9 mouse cellular contexts compared by ENCODE assay signal in genomic region chr6:99833323-99833722, GRCm38 (mm10).
DNase-seq lines count a peak whose midpoint lies in the region; ATAC-seq and TF ChIP-seq lines count a peak whose summit lies in the region.
"Had no signal": no experiment of that assay in that cellular context is flagged by ENCODE, and none has a peak within 500 bp of the region (broad histone marks: within the 10 kb centered on the region; RNA-seq: fewer than 3 reads in every experiment).

No protein-coding gene starts in this region.

- ATAC-seq in hindbrain, embryonic 15.5 days (ENCODE audit: low FRiP score, low read depth), result peak; percentile 80; the same call in 1 of the 2 replicates
- no peak for ATAC-seq in hindbrain, embryonic 11.5 days (ENCODE audit: low FRiP score)
- peak; percentile 72; the same call in 1 of the 2 replicates for ATAC-seq in embryonic facial prominence, embryonic 12.5 days (ENCODE audit: insufficient number of reproducible peaks, insufficient read depth, low FRiP score, low TSS enrichment)
- ATAC-seq in kidney, embryonic 16.5 days (ENCODE audit: low FRiP score, low TSS enrichment), result 0 out of 2 replicates have a peak, but pooled peaks have one; percentile 67
- ATAC-seq in midbrain, postnatal 0 days (ENCODE audit: low FRiP score), result no peak

- no peak overlapping the region for H3K9ac ChIP-seq in hindbrain, embryonic 15.5 days
- no peak overlapping the region for H3K9ac ChIP-seq in hindbrain, embryonic 11.5 days (ENCODE audit: low read depth, low read length)
- no peak overlapping the region for H3K9ac ChIP-seq in embryonic facial prominence, embryonic 12.5 days
- no peak overlapping the region for H3K9ac ChIP-seq in kidney, embryonic 16.5 days (replicated peaks; ENCODE audit: low read length)
- H3K9ac ChIP-seq in midbrain, postnatal 0 days (replicated peaks; ENCODE audit: low read length, poor library complexity, severe bottlenecking), result no peak overlapping the region

- H3K4me1 ChIP-seq in hindbrain, embryonic 15.5 days (replicated peaks), result peaks cover 4% of the 10 kb centered on the region
- H3K4me1 ChIP-seq in hindbrain, embryonic 11.5 days (replicated peaks; ENCODE audit: control insufficient read depth, insufficient read depth, low read length), result no peaks in the 10 kb centered on the region
- H3K4me1 ChIP-seq in embryonic facial prominence, embryonic 12.5 days, result peaks cover 9% of the 10 kb centered on the region
- no peaks in the 10 kb centered on the region for H3K4me1 ChIP-seq in kidney, embryonic 16.5 days (ENCODE audit: insufficient read depth, low read length)
- H3K4me1 ChIP-seq in midbrain, postnatal 0 days (ENCODE audit: insufficient read depth, low read length), result no peaks in the 10 kb centered on the region

- H3K9me3 ChIP-seq in hindbrain, embryonic 15.5 days, result no peaks in the 10 kb centered on the region
- no peaks in the 10 kb centered on the region for H3K9me3 ChIP-seq in hindbrain, embryonic 11.5 days (ENCODE audit: control insufficient read depth, low read length)
- H3K9me3 ChIP-seq in embryonic facial prominence, embryonic 12.5 days, result no peaks in the 10 kb centered on the region
- H3K9me3 ChIP-seq in kidney, embryonic 16.5 days (ENCODE audit: low read length), result no peaks in the 10 kb centered on the region
- no peaks in the 10 kb centered on the region for H3K9me3 ChIP-seq in midbrain, postnatal 0 days (ENCODE audit: low read length)

- TF ChIP-seq CTCF in midbrain, postnatal 0 days (IDR thresholded peaks at IDR 0.05), result no peak

- H3K27ac ChIP-seq in hindbrain, embryonic 15.5 days (replicated peaks), result no peak overlapping the region
- H3K27ac ChIP-seq in hindbrain, embryonic 11.5 days (ENCODE audit: low read depth, low read length), result no peak overlapping the region
- H3K27ac ChIP-seq in embryonic facial prominence, embryonic 12.5 days, result peak overlapping the region; percentile 57; the same call in 1 of the 2 replicates
- no peak overlapping the region for H3K27ac ChIP-seq in kidney, embryonic 16.5 days (ENCODE audit: low read length)
- no peak overlapping the region for H3K27ac ChIP-seq in midbrain, postnatal 0 days (ENCODE audit: low read depth, low read length)
- H3K27ac ChIP-seq: macrophage had no signal

- DNase-seq in hindbrain, embryonic 11.5 days (ENCODE audit: low spot score), result no peak
- peak; percentile 58 for DNase-seq in NIH3T3 (ENCODE audit: low read depth)
- DNase-seq in midbrain, postnatal 0 days (ENCODE audit: low spot score), result peak; percentile 83
- DNase-seq in cerebellum, adult 9-11 months, result no peak
- no peak for DNase-seq in natural killer cell, adult 2 months (ENCODE audit: low spot score in 2 of 2)

- no peak overlapping the region for H3K4me3 ChIP-seq in hindbrain, embryonic 15.5 days
- H3K4me3 ChIP-seq in hindbrain, embryonic 11.5 days (ENCODE audit: low read depth, low read length), result no peak overlapping the region
- no peak overlapping the region for H3K4me3 ChIP-seq in embryonic facial prominence, embryonic 12.5 days
- H3K4me3 ChIP-seq in kidney, embryonic 16.5 days (ENCODE audit: low read length), result no peak overlapping the region
- H3K4me3 ChIP-seq in midbrain, postnatal 0 days (ENCODE audit: low read depth, low read length), result no peak overlapping the region

- H3K27me3 ChIP-seq in hindbrain, embryonic 15.5 days, result no peaks in the 10 kb centered on the region
- H3K27me3 ChIP-seq in hindbrain, embryonic 11.5 days (ENCODE audit: control insufficient read depth, insufficient read depth, low read length), result no peaks in the 10 kb centered on the region
- no peaks in the 10 kb centered on the region for H3K27me3 ChIP-seq in embryonic facial prominence, embryonic 12.5 days
- no peaks in the 10 kb centered on the region for H3K27me3 ChIP-seq in kidney, embryonic 16.5 days (ENCODE audit: insufficient read depth, low read length)
- H3K27me3 ChIP-seq in midbrain, postnatal 0 days (ENCODE audit: insufficient read depth, low read length), result no peaks in the 10 kb centered on the region

- H3K4me2 ChIP-seq in hindbrain, embryonic 15.5 days, result no peak overlapping the region
- H3K4me2 ChIP-seq in hindbrain, embryonic 11.5 days (replicated peaks; ENCODE audit: low read depth, low read length), result no peak overlapping the region
- no peak overlapping the region for H3K4me2 ChIP-seq in embryonic facial prominence, embryonic 12.5 days (replicated peaks)
- no peak overlapping the region for H3K4me2 ChIP-seq in kidney, embryonic 16.5 days (replicated peaks; ENCODE audit: low read depth, low read length)
- H3K4me2 ChIP-seq in midbrain, postnatal 0 days (ENCODE audit: low read depth, low read length, poor library complexity, severe bottlenecking), result no peak overlapping the region

- WGBS in hindbrain, embryonic 15.5 days, result 23% methylated on average over 3 of the region's 3 CpGs
- WGBS in hindbrain, embryonic 11.5 days, result 60% methylated on average over 3 of the region's 3 CpGs
- 42% methylated on average over 3 of the region's 3 CpGs for WGBS in embryonic facial prominence, embryonic 12.5 days
- 46% methylated on average over 3 of the region's 3 CpGs for WGBS in kidney, embryonic 16.5 days
- 19% methylated on average over 3 of the region's 3 CpGs for whole genome bisulfite sequencing in midbrain, postnatal 0 days

- no peaks in the 10 kb centered on the region for H3K36me3 ChIP-seq in hindbrain, embryonic 15.5 days
- H3K36me3 ChIP-seq in hindbrain, embryonic 11.5 days (ENCODE audit: control insufficient read depth, insufficient read depth, low read length), result no peaks in the 10 kb centered on the region
- no peaks in the 10 kb centered on the region for H3K36me3 ChIP-seq in embryonic facial prominence, embryonic 12.5 days
- H3K36me3 ChIP-seq in kidney, embryonic 16.5 days (ENCODE audit: insufficient read depth, low read length), result no peaks in the 10 kb centered on the region
- no peaks in the 10 kb centered on the region for H3K36me3 ChIP-seq in midbrain, postnatal 0 days (ENCODE audit: insufficient read depth, low read length)

Comparison
In these comparisons a context has a peak if more than half of its experiments do, and no peak if none do; other contexts are left out.
1. ATAC-seq: peak in hindbrain, embryonic 15.5 days (single experiment), embryonic facial prominence, embryonic 12.5 days (single experiment) and kidney, embryonic 16.5 days (single experiment); none in hindbrain, embryonic 11.5 days (single experiment) and midbrain, postnatal 0 days (single experiment).
2. DNase-seq: peak in NIH3T3 (single experiment) and midbrain, postnatal 0 days (single experiment); none in hindbrain, embryonic 11.5 days (single experiment), cerebellum, adult 9-11 months (single experiment) and natural killer cell, adult 2 months (0 of 2).